13 mouse cellular contexts compared by ENCODE assay signal in the genomic region with DNA sequence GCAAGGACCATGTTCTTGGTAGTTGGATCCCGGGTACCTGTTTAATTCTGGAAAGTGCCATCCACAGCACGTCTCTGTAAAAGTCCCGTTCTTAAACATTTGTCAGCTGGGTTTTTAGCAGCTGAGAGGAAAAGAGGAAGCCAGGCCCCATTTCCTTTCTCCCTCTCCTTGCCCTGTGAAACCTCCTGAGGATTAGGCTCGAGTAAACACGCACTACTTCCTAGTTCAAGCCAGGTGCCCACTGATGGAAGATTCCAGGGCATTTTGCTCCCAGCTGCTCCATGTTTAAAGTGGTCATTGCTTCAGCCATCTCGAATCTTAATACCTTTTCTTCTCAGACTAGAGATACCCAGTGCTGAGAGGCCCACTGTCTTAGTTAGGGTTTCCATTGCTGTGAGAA.
"Had no signal": no experiment of that assay in that cellular context is flagged by ENCODE, and none has a peak within 500 bp of the region (broad histone marks: within the 10 kb centered on the region; RNA-seq: fewer than 3 reads in every experiment).

No protein-coding gene starts in this region.

- H3K27ac ChIP-seq: layer of hippocampus, adult 2 months; limb, embryonic 13.5 days; liver, embryonic 14.5 days; midbrain, embryonic 10.5 days; neural tube, embryonic 12.5 days had no signal

- H3K9me3 ChIP-seq: limb, embryonic 13.5 days; midbrain, embryonic 10.5 days; neural tube, embryonic 12.5 days had no signal

- ATAC-seq: intestine, postnatal 0 days had no signal

- H3K36me3 ChIP-seq: limb, embryonic 13.5 days; midbrain, embryonic 10.5 days; neural tube, embryonic 12.5 days had no signal

- H3K9ac ChIP-seq: limb, embryonic 13.5 days; liver, embryonic 14.5 days; neural tube, embryonic 12.5 days had no signal

- DNase-seq: kidney, postnatal 10 days; kidney, postnatal 4 days; left cerebral cortex, postnatal 4 days; lung, adult 18-20 months; midbrain, embryonic 14.5 days; thymus, adult 18-20 months; thymus, postnatal 25 days had no signal

- H3K4me1 ChIP-seq: limb, embryonic 13.5 days; midbrain, embryonic 10.5 days; neural tube, embryonic 12.5 days had no signal

- H3K4me3 ChIP-seq: layer of hippocampus, adult 2 months; limb, embryonic 13.5 days; midbrain, embryonic 10.5 days; neural tube, embryonic 12.5 days had no signal

- H3K27me3 ChIP-seq: limb, embryonic 13.5 days; neural tube, embryonic 12.5 days had no signal

- H3K4me2 ChIP-seq: limb, embryonic 13.5 days; neural tube, embryonic 12.5 days had no signal
